Mouse (Mus musculus): ENCODE measurements around the gene Ppp1r9b. TPM values are rescaled to one million over a fixed set of nuclear protein-coding genes. Genes with fewer than 3 reads are reported as not detected.

Ppp1r9b gene
- polyA plus RNA-seq, 1 experiment from 2014 or later = 15.3 TPM

- H3K9ac ChIP-seq (ENCODE audit: low read length) = peak overlapping the region; percentile 40; the same call in 1 of the 2 replicates
- peaks cover 18% of the 10 kb centered on the region for H3K4me1 ChIP-seq (ENCODE audit: control insufficient read depth, insufficient read depth, low read length)
- no peaks in the 10 kb centered on the region for H3K27me3 ChIP-seq (ENCODE audit: control insufficient read depth, insufficient read depth, low read length)
- WGBS = 62% methylated on average over 3 of the region's 3 CpGs
- H3K4me3 ChIP-seq (ENCODE audit: low read depth, low read length) = peak overlapping the region; percentile 59; the same call in 1 of the 2 replicates
- H3K9me3 ChIP-seq (ENCODE audit: control insufficient read depth, low read length) = no peaks in the 10 kb centered on the region
- DNase-seq (ENCODE audit: low spot score) = no peak
- H3K4me2 ChIP-seq (ENCODE audit: low read depth) = peak overlapping the region; percentile 58
- peaks cover 5% of the 10 kb centered on the region for H3K36me3 ChIP-seq (ENCODE audit: control insufficient read depth, insufficient read depth, low read length)
- H3K27ac ChIP-seq (ENCODE audit: low read depth, low read length) = no peak overlapping the region
- ATAC-seq (ENCODE audit: insufficient read depth, low FRiP score, low TSS enrichment) = no peak
Observed at GRCm38 (mm10) chr11:95012075-95012474, 21.2 kb downstream of the Ppp1r9b start.

GRCm38 (mm10) chr11:95012487-95012886 lies 21.7 kb downstream of the Ppp1r9b start:
- Histone ChIP-seq H3K4me2 (ENCODE audit: low read depth) (peak overlapping the region; percentile 58), H3K36me3 (ENCODE audit: control insufficient read depth, insufficient read depth, low read length) (peaks cover 6% of the 10 kb centered on the region), H3K27me3 (ENCODE audit: control insufficient read depth, insufficient read depth, low read length) (no peaks in the 10 kb centered on the region), H3K27ac (ENCODE audit: low read depth, low read length) (no peak overlapping the region), H3K4me3 (ENCODE audit: low read depth, low read length) (no peak overlapping the region), H3K9ac (ENCODE audit: low read length) (no peak overlapping the region), H3K4me1 (ENCODE audit: control insufficient read depth, insufficient read depth, low read length) (peaks cover 17% of the 10 kb centered on the region), H3K9me3 (ENCODE audit: control insufficient read depth, low read length) (no peaks in the 10 kb centered on the region)
- 64% methylated on average over 3 of the region's 3 CpGs for WGBS
- no peak for DNase-seq (ENCODE audit: low spot score)
- ATAC-seq (ENCODE audit: insufficient read depth, low FRiP score, low TSS enrichment) = no peak

GRCm38 (mm10) chr11:95015484-95015883 lies 24.6 kb downstream of the Ppp1r9b start:
- peaks cover 9% of the 10 kb centered on the region for H3K36me3 ChIP-seq (ENCODE audit: control insufficient read depth, insufficient read depth, low read length)
- no peak overlapping the region for H3K4me2 ChIP-seq (ENCODE audit: low read depth)
- ATAC-seq (ENCODE audit: insufficient read depth, low FRiP score, low TSS enrichment) = no peak
- no peaks in the 10 kb centered on the region for H3K27me3 ChIP-seq (ENCODE audit: control insufficient read depth, insufficient read depth, low read length)
- H3K27ac ChIP-seq (ENCODE audit: low read depth, low read length) = no peak overlapping the region
- H3K4me1 ChIP-seq (ENCODE audit: control insufficient read depth, insufficient read depth, low read length) = peaks cover 8% of the 10 kb centered on the region
- no peak overlapping the region for H3K9ac ChIP-seq (ENCODE audit: low read length)
- no peak overlapping the region for H3K4me3 ChIP-seq (ENCODE audit: low read depth, low read length)
- H3K9me3 ChIP-seq (ENCODE audit: control insufficient read depth, low read length) = no peaks in the 10 kb centered on the region
- no peak for DNase-seq (ENCODE audit: low spot score)
- 78% methylated on average over 3 of the region's 3 CpGs for WGBS

- Histone ChIP-seq H3K4me1 (ENCODE audit: control insufficient read depth, insufficient read depth, low read length) (no peaks in the 10 kb centered on the region), H3K9ac (ENCODE audit: low read length) (no peak overlapping the region), H3K36me3 (ENCODE audit: control insufficient read depth, insufficient read depth, low read length) (peaks cover 25% of the 10 kb centered on the region), H3K27ac (ENCODE audit: low read depth, low read length) (no peak overlapping the region), H3K4me3 (ENCODE audit: low read depth, low read length) (no peak overlapping the region), H3K27me3 (ENCODE audit: control insufficient read depth, insufficient read depth, low read length) (no peaks in the 10 kb centered on the region), H3K4me2 (ENCODE audit: low read depth) (no peak overlapping the region), H3K9me3 (ENCODE audit: control insufficient read depth, low read length) (no peaks in the 10 kb centered on the region)
- 80% methylated on average over 10 of the region's 10 CpGs for WGBS
- ATAC-seq (ENCODE audit: insufficient read depth, low FRiP score, low TSS enrichment) (no peak), DNase-seq (ENCODE audit: low spot score) (no peak)
Observed at GRCm38 (mm10) chr11:95022237-95022992, 31.6 kb downstream of the Ppp1r9b start.

GRCm38 (mm10) chr11:95023481-95023880 lies 32.6 kb downstream of the Ppp1r9b start:
- Histone ChIP-seq H3K4me3 (ENCODE audit: low read depth, low read length) (no peak overlapping the region), H3K27ac (ENCODE audit: low read depth, low read length) (no peak overlapping the region), H3K4me1 (ENCODE audit: control insufficient read depth, insufficient read depth, low read length) (no peaks in the 10 kb centered on the region), H3K4me2 (ENCODE audit: low read depth) (no peak overlapping the region), H3K9me3 (ENCODE audit: control insufficient read depth, low read length) (no peaks in the 10 kb centered on the region), H3K36me3 (ENCODE audit: control insufficient read depth, insufficient read depth, low read length) (peaks cover 24% of the 10 kb centered on the region), H3K9ac (ENCODE audit: low read length) (no peak overlapping the region), H3K27me3 (ENCODE audit: control insufficient read depth, insufficient read depth, low read length) (no peaks in the 10 kb centered on the region)
- DNase-seq (ENCODE audit: low spot score) (no peak), ATAC-seq (ENCODE audit: insufficient read depth, low FRiP score, low TSS enrichment) (no peak)
- 93% methylated on average over 9 of the region's 9 CpGs for WGBS

GRCm38 (mm10) chr11:95024439-95025184 lies 33.8 kb downstream of the Ppp1r9b start:
- ATAC-seq (ENCODE audit: insufficient read depth, low FRiP score, low TSS enrichment) (no peak), DNase-seq (ENCODE audit: low spot score) (no peak)
- Histone ChIP-seq H3K9me3 (ENCODE audit: control insufficient read depth, low read length) (no peaks in the 10 kb centered on the region), H3K27ac (ENCODE audit: low read depth, low read length) (no peak overlapping the region), H3K9ac (ENCODE audit: low read length) (no peak overlapping the region), H3K4me1 (ENCODE audit: control insufficient read depth, insufficient read depth, low read length) (no peaks in the 10 kb centered on the region), H3K4me2 (ENCODE audit: low read depth) (no peak overlapping the region), H3K36me3 (ENCODE audit: control insufficient read depth, insufficient read depth, low read length) (peaks cover 24% of the 10 kb centered on the region), H3K27me3 (ENCODE audit: control insufficient read depth, insufficient read depth, low read length) (no peaks in the 10 kb centered on the region), H3K4me3 (ENCODE audit: low read depth, low read length) (no peak overlapping the region)
- 68% methylated on average over 26 of the region's 29 CpGs for WGBS

GRCm38 (mm10) chr11:95025227-95026012 lies 34.6 kb downstream of the Ppp1r9b start:
- no peak overlapping the region for H3K27ac ChIP-seq (ENCODE audit: low read depth, low read length)
- DNase-seq (ENCODE audit: low spot score) = no peak
- ATAC-seq (ENCODE audit: insufficient read depth, low FRiP score, low TSS enrichment) = no peak
- no peak overlapping the region for H3K4me3 ChIP-seq (ENCODE audit: low read depth, low read length)
- H3K36me3 ChIP-seq (ENCODE audit: control insufficient read depth, insufficient read depth, low read length) = peaks cover 21% of the 10 kb centered on the region
- no peaks in the 10 kb centered on the region for H3K9me3 ChIP-seq (ENCODE audit: control insufficient read depth, low read length)
- no peak overlapping the region for H3K4me2 ChIP-seq (ENCODE audit: low read depth)
- H3K9ac ChIP-seq (ENCODE audit: low read length) = no peak overlapping the region
- 88% methylated on average over 11 of the region's 11 CpGs for WGBS
- no peaks in the 10 kb centered on the region for H3K4me1 ChIP-seq (ENCODE audit: control insufficient read depth, insufficient read depth, low read length)
- no peaks in the 10 kb centered on the region for H3K27me3 ChIP-seq (ENCODE audit: control insufficient read depth, insufficient read depth, low read length)

GRCm38 (mm10) chr11:95026090-95026542 lies 35.3 kb downstream of the Ppp1r9b start:
- peaks cover 20% of the 10 kb centered on the region for H3K36me3 ChIP-seq (ENCODE audit: control insufficient read depth, insufficient read depth, low read length)
- no peak overlapping the region for H3K4me3 ChIP-seq (ENCODE audit: low read depth, low read length)
- ATAC-seq (ENCODE audit: insufficient read depth, low FRiP score, low TSS enrichment) = no peak
- H3K9ac ChIP-seq (ENCODE audit: low read length) = no peak overlapping the region
- H3K4me2 ChIP-seq (ENCODE audit: low read depth) = no peak overlapping the region
- no peak overlapping the region for H3K27ac ChIP-seq (ENCODE audit: low read depth, low read length)
- no peaks in the 10 kb centered on the region for H3K27me3 ChIP-seq (ENCODE audit: control insufficient read depth, insufficient read depth, low read length)
- H3K9me3 ChIP-seq (ENCODE audit: control insufficient read depth, low read length) = no peaks in the 10 kb centered on the region
- DNase-seq (ENCODE audit: low spot score) = no peak
- H3K4me1 ChIP-seq (ENCODE audit: control insufficient read depth, insufficient read depth, low read length) = no peaks in the 10 kb centered on the region
- 82% methylated on average over 6 of the region's 6 CpGs for WGBS
